Mouse (Mus musculus) heart, adult 8-10 months (tissue): Measurements from ENCODE around the gene Rab40c. TPM values are rescaled to one million over a fixed set of nuclear protein-coding genes. Genes with fewer than 3 reads are reported as not detected.

Source experiments
- total RNA-seq, 4 experiments: library from RNA; stranded (reverse); gene quantifications; 2 replicates each; pipeline ENCODE4 v1.2.4; 2022

Gene Rab40c
- total RNA-seq, 4 experiments from 2014 or later, result 17.3 to 20.1 (median 17.7) TPM

Other genes starting within 250 kb of the Rab40c start
- gene Gng13, start 202.6 kb downstream of the Rab40c start, total RNA-seq, result 1 to 10 TPM in 2 of 4 experiments, not detected in 2; 1.1 to 2.0 TPM
- 1 to 10 TPM; 1.2 to 2.1 (median 1.6) TPM for gene Chtf18, start 192.3 kb downstream of the Rab40c start, total RNA-seq
- 1 to 10 TPM; 4.5 to 5.3 (median 4.6) TPM for gene Rpusd1, start 192.1 kb downstream of the Rab40c start, total RNA-seq
- not detected for gene Mslnl, start 183.7 kb downstream of the Rab40c start, total RNA-seq
- 10 to 100 TPM in 3 of 4 experiments, 1 to 10 TPM in 1; 9.8 to 20.9 (median 17.6) TPM for gene Msln, start 165.3 kb downstream of the Rab40c start, total RNA-seq
- gene Narfl, start 146.0 kb downstream of the Rab40c start, total RNA-seq, result 10 to 100 TPM; 43.8 to 48.8 (median 46.6) TPM
- gene Haghl, start 134.1 kb downstream of the Rab40c start, total RNA-seq, result 10 to 100 TPM in 3 of 4 experiments, 1 to 10 TPM in 1; 8.5 to 18.4 (median 12.1) TPM
- under 1 TPM in 1 of 4 experiments, not detected in 3; 0.38 TPM for gene Ccdc78, start 133.1 kb downstream of the Rab40c start, total RNA-seq
- gene Fam173a, start 126.8 kb downstream of the Rab40c start, total RNA-seq, result 10 to 100 TPM; 40.7 to 49.9 (median 44.9) TPM
- gene AC134908.4, start 124.1 kb downstream of the Rab40c start, total RNA-seq, result 1 to 10 TPM in 1 of 4 experiments, under 1 TPM in 1, not detected in 2; 0.72 to 1.8 TPM
- 10 to 100 TPM; 58.8 to 75.3 (median 65.7) TPM for gene Metrn, start 122.6 kb downstream of the Rab40c start, total RNA-seq
- gene Fbxl16, start 110.6 kb downstream of the Rab40c start, total RNA-seq, result 1 to 10 TPM; 1.2 to 1.9 (median 1.5) TPM
- gene Wdr24, start 96.1 kb downstream of the Rab40c start, total RNA-seq, result 10 to 100 TPM; 11.2 to 12.6 (median 12.1) TPM
- 10 to 100 TPM; 34.2 to 39.6 (median 34.8) TPM for gene Jmjd8, start 90.9 kb downstream of the Rab40c start, total RNA-seq
- 100 to 1,000 TPM; 129 to 137 (median 130) TPM for gene Stub1, start 86.3 kb downstream of the Rab40c start, total RNA-seq
- 1 to 10 TPM in 3 of 4 experiments, under 1 TPM in 1; 0.97 to 5.1 (median 1.6) TPM for gene Rhbdl1, start 82.4 kb downstream of the Rab40c start, total RNA-seq
- gene Gm20683, start 78.0 kb downstream of the Rab40c start, total RNA-seq, result 1 to 10 TPM; 2.2 to 4.4 (median 3.8) TPM
- 100 to 1,000 TPM; 128 to 153 (median 135) TPM for gene Rhot2, start 74.9 kb downstream of the Rab40c start, total RNA-seq
- 1 to 10 TPM; 1.4 to 2.1 (median 1.6) TPM for gene Wdr90, start 58.2 kb downstream of the Rab40c start, total RNA-seq
- gene Mcrip2, start 51.0 kb downstream of the Rab40c start, total RNA-seq, result 100 to 1,000 TPM; 211 to 282 (median 267) TPM
- 10 to 100 TPM; 13.6 to 16.8 (median 14.5) TPM for gene Mettl26, start 44.7 kb downstream of the Rab40c start, total RNA-seq
- under 1 TPM; 0.44 to 0.57 (median 0.51) TPM for gene Wfikkn1, start 38.9 kb downstream of the Rab40c start, total RNA-seq
- gene Pigq, start 25.2 kb upstream of the Rab40c start, total RNA-seq, result 10 to 100 TPM; 37.3 to 48.3 (median 47.8) TPM
- gene Nhlrc4, start 25.2 kb upstream of the Rab40c start, total RNA-seq, result under 1 TPM in 1 of 4 experiments, not detected in 3; 0.41 TPM
- under 1 TPM; 0.24 to 0.85 (median 0.36) TPM for gene A930017K11Rik, start 32.8 kb upstream of the Rab40c start, total RNA-seq
- gene Capn15, start 66.1 kb upstream of the Rab40c start, total RNA-seq, result 1 to 10 TPM; 5.4 to 8.1 (median 6.8) TPM
- 10 to 100 TPM; 30.0 to 33.6 (median 32.2) TPM for gene Rab11fip3, start 149.8 kb upstream of the Rab40c start, total RNA-seq
- gene Decr2, start 170.6 kb upstream of the Rab40c start, total RNA-seq, result 10 to 100 TPM; 10.2 to 11.2 (median 11.0) TPM
- 1 to 10 TPM; 5.0 to 7.6 (median 5.9) TPM for gene Nme4, start 175.9 kb upstream of the Rab40c start, total RNA-seq
- gene Tmem8, start 193.6 kb upstream of the Rab40c start, total RNA-seq, result 1 to 10 TPM; 6.0 to 7.0 (median 6.2) TPM
- gene Mrpl28, start 203.8 kb upstream of the Rab40c start, total RNA-seq, result 100 to 1,000 TPM; 160 to 201 (median 177) TPM
- gene Axin1, start 219.0 kb upstream of the Rab40c start, total RNA-seq, result 10 to 100 TPM; 16.1 to 21.6 (median 17.3) TPM